Mouse (Mus musculus) spleen, postnatal 14 days (tissue): Measurements from ENCODE around the gene Smc3.
"Not testable (repeated sequence)": the region's sequence is repeated elsewhere in the genome, so short reads cannot be mapped to it uniquely, and the experiment has no call there.

ENCODE experiments used
- DNase-seq, 2 experiments: peaks; one replicate each; pipeline ENCODE4 v3.0.0; 2021 to 2022; ENCODE audit warnings: low spot score in 2 of 2

The Smc3 gene

GRCm38 (mm10) chr19:53653624-53654467, 53.6 kb downstream of the Smc3 start:
- DNase-seq: no peak

- DNase-seq: not testable (repeated sequence)
Measured at GRCm38 (mm10) chr19:53656443-53656842, 56.2 kb downstream of the Smc3 start.

GRCm38 (mm10) chr19:53657437-53657836, 57.2 kb downstream of the Smc3 start:
- no peak for DNase-seq

- no peak for DNase-seq
Measured at GRCm38 (mm10) chr19:53660722-53661420, 60.7 kb downstream of the Smc3 start.

- no peak for DNase-seq
Measured at GRCm38 (mm10) chr19:53661938-53662722, 61.9 kb downstream of the Smc3 start.

GRCm38 (mm10) chr19:53664831-53665230, 64.6 kb downstream of the Smc3 start:
- no peak for DNase-seq

GRCm38 (mm10) chr19:53665391-53665790, 65.2 kb downstream of the Smc3 start:
- DNase-seq: no peak

- no peak for DNase-seq
Measured at GRCm38 (mm10) chr19:53666708-53667107, 66.5 kb downstream of the Smc3 start.

- no peak for DNase-seq
Measured at GRCm38 (mm10) chr19:53668821-53669220, 68.6 kb downstream of the Smc3 start.

- no peak for DNase-seq
Measured at GRCm38 (mm10) chr19:53670625-53671141, 70.5 kb downstream of the Smc3 start.

GRCm38 (mm10) chr19:53671432-53671831, 71.2 kb downstream of the Smc3 start:
- DNase-seq: no peak

- no peak for DNase-seq
Measured at GRCm38 (mm10) chr19:53674131-53674925, 74.1 kb downstream of the Smc3 start.

GRCm38 (mm10) chr19:53676228-53676627, 76.0 kb downstream of the Smc3 start:
- DNase-seq: no peak

GRCm38 (mm10) chr19:53676718-53677634, 76.8 kb downstream of the Smc3 start, which contains the start of gene Rbm20:
Gene Rbm20 (plus strand): TSS chr19:53677306.
- DNase-seq: no peak

GRCm38 (mm10) chr19:53679194-53679593, 79.0 kb downstream of the Smc3 start:
- DNase-seq: no peak

GRCm38 (mm10) chr19:53679981-53680380, 79.8 kb downstream of the Smc3 start:
- DNase-seq: no peak

GRCm38 (mm10) chr19:53682427-53682826, 82.2 kb downstream of the Smc3 start:
- no peak for DNase-seq

- DNase-seq: no peak
Measured at GRCm38 (mm10) chr19:53687592-53687991, 87.4 kb downstream of the Smc3 start.

- no peak for DNase-seq
Measured at GRCm38 (mm10) chr19:53690816-53691215, 90.6 kb downstream of the Smc3 start.

GRCm38 (mm10) chr19:53694020-53694419, 93.8 kb downstream of the Smc3 start:
- DNase-seq: no peak
